Mouse (Mus musculus) adrenal gland, adult 2 months (tissue): Measurements from ENCODE around the gene Mfap2. TPM values are rescaled to one million over a fixed set of nuclear protein-coding genes. Genes with fewer than 3 reads are reported as not detected.

ENCODE experiments used
- DNase-seq: peaks from one replicate; pipeline ENCODE4 v3.0.0; 2021
- long read RNA-seq: library from polyadenylated mRNA; stranded (forward); transcript quantifications from one replicate; pipeline ENCODE4 v2.0.0, GENCODE M21; 2021
- polyA plus RNA-seq: library from polyadenylated mRNA; depleted of rRNA; stranded (reverse); fragments of >200 nt; gene quantifications from 2 replicates; pipeline ENCODE4 v1.2.3, GENCODE M21; 2012; rRNA removed
- total RNA-seq, 2 experiments: library from RNA; stranded (reverse); gene quantifications; 2 replicates each; pipeline ENCODE4 v1.2.3; 2021

The Mfap2 gene
- total RNA-seq, result 10 to 100 TPM in 1 of 2 experiments, 1 to 10 TPM in 1; 5.7 to 11.1 TPM
- polyA plus RNA-seq, result 37.8 and 42.4 TPM in 2 replicates
- long read RNA-seq, transcript Mfap2-201 (9 exons, 1,073 nt), result major isoform, 8 of 9 reads
- long read RNA-seq, partial matches to known transcripts, result 0 of 9 reads
- long read RNA-seq, other reads (novel, unspliced or antisense), result 1 of 9 reads

DNA sequence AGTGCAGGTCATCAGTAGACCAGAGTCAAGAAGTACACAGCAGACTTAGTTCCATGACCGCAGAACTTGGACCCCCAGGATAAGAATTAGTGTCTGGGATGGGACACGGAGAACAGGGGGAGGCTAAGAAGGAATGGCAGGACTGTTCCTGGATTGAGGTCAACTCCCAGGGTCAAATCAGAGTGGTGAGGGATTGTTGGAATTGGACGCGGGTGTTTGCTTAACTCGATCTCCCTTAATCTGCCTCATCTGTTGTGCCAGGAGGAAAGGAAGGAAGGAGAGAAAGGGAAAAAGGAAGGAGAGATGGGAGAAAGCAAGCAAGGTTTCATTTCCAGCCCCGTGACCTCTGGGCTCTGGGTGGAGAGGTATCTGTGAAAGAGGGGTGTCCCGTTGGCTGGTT is at the start of gene Mfap2:
Gene Mfap2 (plus strand): TSS at position 301 of the 400 bp plus-strand sequence.
- no peak for DNase-seq

DNA sequence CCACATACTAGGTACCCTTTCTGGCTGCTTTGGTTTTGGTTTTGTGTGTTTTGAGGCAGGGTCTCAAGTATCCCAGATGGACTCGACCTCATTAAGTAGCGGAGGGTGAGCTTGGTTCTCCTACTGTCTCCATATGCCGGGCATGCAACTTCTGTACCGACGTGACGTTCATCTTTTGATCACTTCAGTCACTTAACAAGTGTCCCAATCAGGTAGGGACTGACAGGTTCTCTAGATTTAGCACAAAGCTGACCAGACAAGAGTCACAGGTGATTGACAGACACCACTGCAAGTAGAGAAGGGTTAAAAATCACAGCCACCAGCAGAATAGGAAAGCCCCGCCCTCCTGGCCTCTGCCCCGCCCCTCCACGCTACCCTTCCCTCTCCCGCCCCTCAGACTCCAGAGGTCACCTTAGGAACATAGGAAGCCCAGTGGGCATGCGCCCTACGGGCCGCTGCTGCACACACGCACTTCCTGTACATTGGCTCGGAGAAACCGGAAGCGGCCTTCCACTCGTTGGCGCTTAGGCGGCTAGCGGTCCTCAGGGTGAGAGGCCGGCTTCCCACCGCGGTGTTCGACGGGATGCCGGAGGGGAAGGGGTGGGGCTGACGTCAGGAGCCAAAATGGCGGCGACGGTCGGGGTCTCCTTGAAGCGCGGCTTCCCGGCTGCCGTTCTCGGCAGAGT is 49.3 kb upstream of the Mfap2 start, which contains the start of gene Sdhb:
Gene Sdhb (plus strand): TSS at position 423 of the 686 bp plus-strand sequence.
- peak; percentile 98 for DNase-seq

DNA sequence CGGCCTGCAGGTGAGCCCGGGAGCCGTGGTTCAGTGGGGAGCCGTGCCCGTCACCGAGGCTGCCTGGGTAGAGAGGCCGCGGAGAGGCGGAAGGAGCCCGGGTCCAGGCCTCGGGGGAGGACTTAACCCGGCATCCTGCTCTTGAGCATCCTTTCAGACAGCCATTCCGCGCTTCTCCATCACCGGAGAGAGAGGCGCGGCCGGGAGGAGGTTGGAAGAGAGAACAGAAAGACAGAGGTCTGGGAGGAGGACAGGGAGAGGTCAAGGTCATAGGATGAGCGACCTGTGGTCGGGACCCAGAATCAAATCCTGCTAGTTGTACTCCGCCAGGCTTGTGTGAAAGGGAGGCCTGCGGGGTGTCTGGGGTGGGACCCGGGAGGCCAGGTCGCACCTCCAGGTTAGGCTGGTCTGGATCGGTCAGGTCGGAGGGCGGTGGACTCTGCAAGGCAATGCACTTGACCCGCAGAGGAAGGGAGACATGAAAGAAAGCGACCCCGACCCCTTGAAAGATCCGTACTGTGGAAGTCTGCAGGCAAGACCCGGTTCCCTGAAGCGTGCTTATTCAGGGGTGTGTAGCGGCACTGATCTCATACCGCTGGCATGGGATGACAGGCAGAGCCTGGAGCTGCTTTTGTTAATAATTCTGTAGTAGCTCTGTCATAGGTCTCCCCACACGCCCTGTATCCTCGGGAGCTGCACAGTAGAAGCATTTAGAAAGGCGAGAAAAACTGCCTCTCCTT is 48.6 kb upstream of the Mfap2 start:
- DNase-seq, result no peak

DNA sequence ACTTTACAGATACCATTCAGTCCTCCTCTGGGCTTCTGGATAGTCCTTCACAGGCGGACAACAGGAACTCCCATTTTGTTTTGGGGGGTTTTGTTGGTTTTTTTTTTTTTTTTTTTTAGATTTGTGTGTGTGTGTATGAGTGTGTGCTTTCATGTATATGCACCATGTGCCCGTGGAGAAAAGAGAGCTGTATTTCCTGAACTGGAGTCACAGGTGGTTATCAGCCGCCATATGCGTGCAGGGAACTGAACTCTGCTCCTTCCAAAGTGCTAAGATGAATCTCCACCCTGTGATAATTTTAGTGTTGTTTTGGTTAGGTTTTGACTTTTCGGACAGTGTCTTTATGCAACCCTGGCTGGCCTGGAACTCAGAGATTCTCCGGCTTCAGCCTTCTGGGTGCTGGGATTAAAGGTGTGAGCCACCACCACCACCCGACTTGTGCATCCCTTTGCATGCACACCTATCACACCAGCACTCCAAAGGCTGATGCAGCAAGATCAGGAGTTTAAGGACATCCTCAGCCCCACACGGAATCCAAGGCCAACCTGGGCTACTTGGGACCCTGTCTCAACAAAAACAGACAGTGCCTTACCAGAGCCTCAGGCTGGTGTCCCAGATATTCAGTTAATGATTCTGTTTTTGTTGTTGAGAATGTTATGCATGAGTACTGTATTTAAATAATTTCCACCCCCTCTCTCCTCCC is 47.9 kb upstream of the Mfap2 start:
- no peak for DNase-seq

DNA sequence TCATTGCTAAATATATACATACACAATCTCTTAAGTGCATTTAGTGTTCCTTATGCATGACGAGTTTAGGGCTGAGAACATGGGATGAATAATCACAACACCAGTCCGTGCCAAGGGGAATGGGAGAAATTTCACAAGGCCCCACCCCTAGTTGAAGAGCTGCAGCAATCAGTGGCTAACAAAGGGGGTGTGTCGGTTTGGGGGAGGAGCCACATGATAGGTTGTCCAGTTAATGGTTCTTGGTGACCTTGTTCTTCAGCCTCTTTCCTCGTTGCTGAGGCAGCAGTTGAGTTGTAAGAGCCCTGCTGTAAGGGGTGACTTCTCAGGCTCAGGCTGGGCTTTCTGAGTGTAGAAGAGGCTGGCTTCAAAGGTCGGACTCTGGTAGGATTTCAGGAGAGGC is 47.3 kb upstream of the Mfap2 start:
- DNase-seq, result peak; percentile 93

DNA sequence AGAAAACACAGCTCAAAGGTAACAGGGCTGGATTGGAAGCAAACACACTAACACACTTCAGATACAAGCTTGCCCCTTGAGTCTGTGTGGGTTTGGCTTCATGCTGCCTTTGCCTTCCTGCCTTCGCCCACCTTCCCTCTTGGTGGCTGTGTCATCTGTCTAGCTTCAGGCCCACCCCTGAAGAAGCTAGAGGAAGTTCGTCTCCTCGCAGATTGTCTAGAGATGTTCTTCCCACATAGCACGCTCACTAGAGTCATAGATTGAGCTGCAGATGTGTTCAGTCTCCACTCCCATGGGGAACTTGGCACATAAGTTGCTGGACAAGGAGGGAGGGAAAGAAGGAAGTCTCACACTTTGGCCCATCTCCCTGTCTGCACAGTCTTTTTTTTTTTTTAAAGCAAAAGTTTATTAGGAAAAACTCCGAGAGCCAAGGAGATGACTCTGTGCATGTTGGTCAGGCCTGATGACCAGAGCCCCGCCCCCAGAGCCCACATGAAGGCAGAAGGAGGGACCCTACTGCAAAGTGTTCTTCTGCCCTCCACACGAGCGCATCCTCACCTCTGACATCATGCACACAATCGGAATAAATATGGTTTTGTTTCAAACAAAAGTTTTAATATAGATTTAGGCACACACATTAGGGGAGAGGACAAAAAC is 46.1 kb upstream of the Mfap2 start:
- DNase-seq, result peak; percentile 23

DNA sequence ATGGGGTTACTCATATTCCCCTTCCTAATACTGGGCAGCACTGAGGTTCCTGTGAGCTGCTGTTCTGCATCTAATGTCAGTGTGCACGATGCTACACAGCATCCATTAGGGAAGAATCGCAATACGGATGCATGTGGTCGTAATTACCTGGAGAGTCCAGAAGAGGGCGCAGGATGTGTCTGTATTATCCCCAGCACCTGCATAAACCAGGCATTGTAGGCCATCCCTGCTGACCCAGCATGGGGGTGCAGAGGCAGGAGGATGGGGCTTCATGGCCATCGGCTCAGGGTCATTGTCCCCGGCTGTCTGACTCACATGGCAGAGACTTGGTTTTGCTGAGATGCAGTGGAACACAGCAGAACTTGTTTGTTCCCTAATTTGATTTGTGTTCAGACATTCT is 45.6 kb upstream of the Mfap2 start:
- peak; percentile 92 for DNase-seq

DNA sequence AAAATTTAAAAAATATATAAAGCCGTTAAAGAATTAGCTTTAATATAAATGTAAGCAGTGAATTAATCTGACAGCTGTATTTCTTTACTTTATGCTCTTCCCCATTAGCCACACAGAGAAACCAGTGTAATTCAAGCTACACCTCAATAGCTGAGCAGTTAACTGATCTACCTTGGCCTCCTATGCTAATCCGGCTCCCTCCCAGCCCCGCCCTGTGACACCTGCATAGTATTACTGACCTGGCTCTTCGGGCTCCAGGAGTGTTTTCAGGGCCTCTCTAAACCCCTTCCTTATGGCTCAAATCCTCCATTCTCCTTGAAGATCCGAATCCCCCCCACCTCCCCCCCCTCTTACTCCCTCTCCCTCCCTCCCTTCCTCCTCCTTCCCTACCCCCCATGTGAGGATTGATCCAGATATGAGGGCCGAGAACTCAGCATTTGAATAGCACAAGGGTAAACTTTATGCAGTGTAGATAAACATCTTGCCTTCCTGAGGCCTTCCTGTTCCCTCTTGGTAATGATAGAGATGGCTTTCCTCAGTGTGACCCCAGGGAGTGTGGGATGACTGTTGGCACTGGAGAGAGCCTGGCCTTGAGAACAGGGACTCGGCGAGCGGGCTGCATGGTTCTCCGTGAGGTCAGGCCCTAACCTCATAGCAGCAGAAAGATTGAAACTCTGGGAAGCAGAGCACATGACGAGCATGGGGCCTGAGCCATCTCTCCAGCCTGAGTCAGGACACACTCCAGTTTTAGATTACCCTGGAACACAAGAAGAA is 42.6 kb upstream of the Mfap2 start:
- peak; percentile 53 for DNase-seq

DNA sequence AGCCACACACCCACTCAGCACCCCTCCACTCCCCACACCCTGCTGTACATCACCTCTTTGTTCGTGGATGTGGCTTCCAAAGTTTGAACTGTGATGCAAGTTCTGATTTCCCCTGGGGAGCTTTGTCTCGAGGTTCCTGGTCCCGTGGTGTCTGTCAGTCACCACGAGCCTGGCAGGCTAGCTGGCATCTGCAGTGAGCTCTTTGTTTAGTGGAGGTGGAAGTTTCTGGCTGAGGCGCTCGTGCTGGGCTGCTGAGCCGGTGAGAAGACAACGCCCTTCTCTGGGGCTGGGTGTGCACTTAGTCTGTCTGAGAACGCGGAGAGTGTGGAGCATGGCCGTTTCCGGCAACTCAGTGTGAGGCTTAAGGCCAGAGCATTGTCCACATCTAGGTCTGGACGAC is 38.5 kb upstream of the Mfap2 start:
- DNase-seq, result no peak

DNA sequence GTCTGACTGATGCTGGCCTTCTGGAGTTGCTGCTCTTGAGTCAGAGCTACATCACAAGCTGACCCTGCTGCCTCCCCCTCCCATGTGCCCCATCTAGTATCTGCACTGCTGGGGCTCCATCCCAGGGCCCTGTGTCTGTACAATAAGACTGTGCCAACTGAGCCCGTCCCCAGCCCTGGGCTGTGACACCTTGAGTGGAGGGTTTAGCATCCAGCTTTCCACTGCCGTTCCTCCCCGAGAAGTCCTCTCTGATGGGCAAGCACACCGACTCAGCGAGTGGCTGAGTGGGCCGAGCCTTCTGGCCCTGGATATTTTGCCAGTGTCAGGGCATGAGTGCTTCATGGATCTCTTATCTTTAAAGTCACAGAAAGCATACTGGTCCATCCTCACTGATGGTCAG is 35.8 kb upstream of the Mfap2 start:
- DNase-seq, result peak; percentile 36

DNA sequence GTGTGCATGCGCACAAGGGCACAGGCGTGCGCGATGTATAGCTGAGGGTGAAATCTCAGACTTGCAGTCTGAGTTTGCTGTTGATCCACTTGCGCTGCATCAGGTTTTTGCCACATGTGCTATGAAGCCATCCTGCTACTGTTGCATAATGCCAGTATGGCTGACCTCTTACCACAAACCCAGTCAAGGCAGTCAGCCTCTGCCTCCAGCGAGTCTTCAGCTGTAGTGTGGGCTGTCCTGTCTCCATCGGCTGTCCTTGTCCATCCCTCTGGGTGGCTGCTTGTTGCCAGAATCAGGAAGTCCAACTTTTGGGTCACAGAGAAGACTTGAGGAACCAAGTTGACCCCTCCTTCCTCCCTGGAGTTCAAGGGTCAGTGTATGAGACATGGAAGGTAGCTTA is 34.9 kb upstream of the Mfap2 start:
- DNase-seq, result peak; percentile 48

DNA sequence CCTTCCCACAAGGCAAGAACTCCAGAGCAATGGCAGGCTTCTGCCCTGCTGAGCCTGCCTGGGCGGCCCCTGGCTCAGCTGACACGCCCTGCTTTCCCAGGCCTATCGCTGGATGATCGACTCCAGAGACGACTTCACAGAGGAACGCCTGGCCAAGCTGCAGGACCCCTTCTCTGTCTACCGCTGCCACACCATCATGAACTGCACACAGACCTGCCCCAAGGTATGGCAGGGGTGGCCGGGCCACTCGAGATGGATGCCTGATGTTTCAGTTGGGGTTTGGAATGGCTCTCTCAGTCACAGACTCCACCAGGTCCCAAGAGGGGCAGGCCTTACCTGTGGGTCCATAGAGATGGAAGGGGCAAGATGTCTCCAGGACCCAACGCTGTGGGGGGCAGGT is 32.9 kb upstream of the Mfap2 start:
- no peak for DNase-seq

DNA sequence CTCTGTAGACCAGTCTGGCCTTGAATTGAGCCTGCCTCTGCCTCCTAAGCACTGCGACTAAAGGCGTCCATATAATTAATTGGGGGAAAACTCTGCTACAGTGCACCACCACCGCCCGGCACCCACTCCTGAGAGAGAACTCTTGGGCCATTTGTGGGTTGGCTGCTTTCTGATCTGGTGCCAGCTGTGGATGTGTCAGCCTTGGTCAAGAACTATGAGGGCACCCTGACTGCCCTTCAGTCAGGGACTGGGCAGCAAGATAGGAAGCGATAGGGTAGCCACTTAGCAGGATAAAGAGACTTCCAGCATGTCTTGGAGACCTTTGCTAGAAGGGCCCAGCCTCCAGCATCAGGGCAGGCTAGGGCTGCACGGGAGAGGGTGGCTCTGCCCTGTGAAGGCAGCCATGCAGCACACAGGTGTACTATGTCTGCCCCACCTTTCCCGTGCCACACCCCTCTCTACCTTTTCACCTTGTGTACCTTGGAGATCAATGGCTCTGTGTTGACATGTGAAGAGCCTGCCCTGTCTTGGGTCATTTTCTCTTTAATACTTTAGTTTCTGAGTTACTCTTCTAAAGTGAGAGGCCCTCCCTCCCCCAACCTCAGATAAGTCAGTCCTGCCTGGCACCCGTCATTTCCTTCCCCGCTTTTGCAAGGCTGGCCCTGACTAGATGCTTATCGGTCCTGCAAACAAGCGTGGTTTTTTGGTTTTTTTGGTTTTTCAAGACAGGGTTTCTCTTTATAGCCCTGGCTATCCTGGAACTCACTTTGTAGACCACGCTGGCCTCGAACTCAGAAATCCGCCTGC is 32.1 kb upstream of the Mfap2 start:
- peak; percentile 84 for DNase-seq

DNA sequence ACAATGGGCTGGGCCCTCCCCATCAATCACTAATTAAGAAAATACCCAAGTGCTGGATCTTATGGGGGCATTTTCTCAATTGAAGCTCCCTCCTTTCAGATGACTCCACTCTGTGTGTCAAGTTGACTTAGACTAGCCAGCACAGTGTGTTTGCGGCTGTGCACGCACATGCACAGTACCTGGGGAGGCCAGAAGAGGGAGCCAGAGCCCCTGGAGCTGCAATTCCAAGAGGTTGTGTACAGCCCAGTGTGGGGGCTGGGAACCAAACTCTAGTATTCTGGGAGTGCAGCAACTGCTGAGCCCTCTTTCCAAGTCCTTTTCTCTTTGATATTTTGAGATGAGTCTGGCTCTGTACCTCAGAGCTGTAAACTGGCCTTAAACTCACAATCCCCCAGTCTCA is 28.6 kb upstream of the Mfap2 start:
- DNase-seq, result no peak

DNA sequence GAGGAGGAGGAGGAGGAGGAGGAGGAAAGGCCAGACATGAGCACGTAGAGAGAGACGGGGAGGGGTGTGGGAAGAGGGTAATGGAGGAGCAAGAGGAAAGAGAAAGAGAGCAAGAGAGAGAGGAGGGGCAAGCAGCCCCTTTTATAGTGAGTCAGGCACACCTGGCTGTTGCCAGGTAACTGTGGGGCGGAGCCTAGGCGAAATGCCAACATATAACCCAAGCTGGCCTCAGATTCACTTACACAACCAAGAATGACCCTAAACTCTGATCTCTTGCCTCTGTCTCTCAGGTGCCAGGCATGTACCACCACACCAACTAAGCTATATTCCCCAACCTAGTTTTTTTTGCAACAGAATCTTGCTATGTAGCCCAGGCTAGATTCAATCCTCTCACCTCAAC is 27.4 kb upstream of the Mfap2 start:
- no peak for DNase-seq

DNA sequence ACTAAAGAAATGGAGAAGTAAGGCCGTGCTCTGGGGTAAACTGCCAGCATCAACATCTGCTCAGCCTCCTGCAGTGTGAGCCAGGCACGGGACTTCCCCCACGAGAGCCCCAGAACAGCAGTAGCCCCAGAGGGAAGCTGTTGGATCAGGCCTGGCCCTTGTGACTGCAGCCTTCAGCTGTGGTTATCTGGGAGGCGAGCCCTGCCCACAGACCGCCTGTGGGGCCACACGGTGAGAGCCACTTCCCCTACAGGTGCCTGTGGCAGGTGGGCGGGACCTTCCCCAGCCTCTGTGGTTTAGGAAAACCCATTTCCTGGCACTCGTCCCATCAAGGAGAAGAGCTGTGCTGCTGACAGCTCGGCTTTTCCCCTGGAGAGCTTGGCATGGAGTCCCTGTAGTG is 26.8 kb upstream of the Mfap2 start:
- peak; percentile 48 for DNase-seq

DNA sequence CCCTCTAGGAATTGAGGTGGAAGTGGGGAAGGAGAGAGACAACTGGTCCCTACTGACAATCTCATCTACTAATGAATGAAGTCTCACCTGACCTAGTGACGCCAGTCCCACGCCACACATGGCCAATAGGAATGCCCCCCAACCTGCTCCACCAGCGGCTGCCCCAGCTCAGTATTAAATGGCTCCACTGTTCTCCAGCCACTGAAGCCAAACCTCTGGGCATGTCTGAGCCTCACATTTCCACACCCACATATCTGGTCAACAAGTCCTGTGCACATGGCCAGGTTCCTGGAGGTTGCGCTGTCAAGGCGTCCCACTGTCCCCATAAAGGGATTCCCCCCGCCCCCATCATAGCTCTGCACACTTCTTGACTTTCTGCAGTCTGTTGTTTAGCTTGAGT is 25.7 kb upstream of the Mfap2 start:
- no peak for DNase-seq

DNA sequence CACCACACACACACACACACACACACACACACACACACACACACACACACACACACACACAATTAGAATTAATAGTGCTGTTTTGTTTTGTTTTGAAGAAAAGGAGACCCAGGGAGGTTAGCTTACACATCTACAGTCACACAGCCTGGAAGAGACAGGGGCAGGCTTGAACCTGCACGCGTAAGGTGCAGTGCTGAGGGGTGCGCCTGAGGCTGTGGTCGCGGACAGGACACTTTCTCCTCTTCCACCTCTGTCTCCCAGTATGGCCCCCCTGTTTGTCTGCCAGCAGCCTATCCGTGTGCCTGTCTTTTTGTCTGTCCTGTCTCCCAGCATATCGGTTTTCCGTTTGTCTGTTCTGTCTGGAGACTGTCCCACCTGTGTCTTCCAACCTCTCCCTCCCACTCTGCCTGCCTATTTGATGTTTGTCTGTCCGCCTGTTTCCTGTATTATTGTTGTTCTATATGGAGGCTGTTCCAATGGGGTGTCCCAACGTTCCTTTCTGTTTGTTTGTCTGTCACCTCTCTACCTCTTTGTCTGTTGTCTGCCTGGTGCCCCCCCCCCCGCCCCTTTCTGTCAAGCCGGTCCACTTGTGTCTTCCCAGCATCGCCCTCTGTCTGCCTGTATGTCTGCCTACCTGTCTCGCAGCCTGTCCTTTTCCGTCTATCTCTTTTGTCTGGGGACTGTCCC is 24.1 kb upstream of the Mfap2 start:
- no peak for DNase-seq

DNA sequence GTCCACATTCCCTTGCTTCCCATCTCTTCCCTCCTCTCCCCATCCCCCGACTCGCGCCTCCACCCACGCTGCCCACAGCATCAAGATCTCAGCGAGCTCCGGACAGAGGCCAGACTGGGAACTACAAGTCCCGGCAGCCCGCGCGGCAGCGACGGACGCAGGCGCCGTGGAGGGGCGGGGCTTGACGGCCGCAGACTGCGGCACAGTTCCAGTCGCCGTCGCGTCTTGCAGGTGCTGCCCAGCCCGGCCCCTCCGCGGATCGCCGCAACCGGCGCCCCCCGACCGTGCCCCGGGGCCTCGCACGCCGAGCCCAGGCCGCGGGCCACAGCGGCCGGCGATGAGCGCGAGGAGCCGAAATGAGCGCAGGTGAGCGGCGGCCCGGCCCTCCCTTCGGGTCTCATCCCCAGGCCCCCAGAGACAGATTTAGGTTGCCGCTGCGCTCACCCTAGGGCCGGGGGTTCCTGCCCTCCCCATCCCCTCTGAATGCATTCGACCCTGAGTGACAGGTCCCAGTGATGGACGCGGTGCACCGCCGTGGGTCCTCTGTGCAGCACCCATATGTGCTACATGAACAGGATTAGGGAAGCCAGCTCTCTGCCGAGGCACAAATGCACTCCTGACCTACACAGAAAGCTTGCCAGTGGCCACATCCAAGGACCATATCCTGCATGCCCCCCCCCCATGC is 23.4 kb upstream of the Mfap2 start, which contains the start of gene Atp13a2:
Gene Atp13a2 (plus strand): TSS at position 163 of the 685 bp plus-strand sequence.
- peak; percentile 93 for DNase-seq
